Mouse (Mus musculus): ENCODE results near the gene Oxsr1.
"Not testable (repeated sequence)": the region's sequence is repeated elsewhere in the genome, so short reads cannot be mapped to it uniquely, and the experiment has no call there.

Oxsr1 gene

GRCm38 (mm10) chr9:119322289-119323259 is at the start of gene Oxsr1:
TSS of gene Oxsr1 (minus strand) at chr9:119322427.
- peak; percentile 97 for DNase-seq (ENCODE audit: low spot score)

- DNase-seq (ENCODE audit: low spot score): no peak
Measured at GRCm38 (mm10) chr9:119371251-119371650, 49.0 kb upstream of the Oxsr1 start.

- not testable (repeated sequence) for DNase-seq (ENCODE audit: low spot score)
Measured at GRCm38 (mm10) chr9:119370770-119371169, 48.5 kb upstream of the Oxsr1 start.

GRCm38 (mm10) chr9:119368367-119368766 is 46.1 kb upstream of the Oxsr1 start:
- DNase-seq (ENCODE audit: low spot score): no peak

GRCm38 (mm10) chr9:119365284-119365683 is 43.1 kb upstream of the Oxsr1 start, which contains the start of gene Slc22a14:
TSS of gene Slc22a14 (minus strand) at chr9:119365553.
- DNase-seq (ENCODE audit: low spot score): no peak

- no peak for DNase-seq (ENCODE audit: low spot score)
Measured at GRCm38 (mm10) chr9:119363229-119363628, 41.0 kb upstream of the Oxsr1 start.

GRCm38 (mm10) chr9:119361416-119361815 is 39.2 kb upstream of the Oxsr1 start:
- DNase-seq (ENCODE audit: low spot score): no peak

- DNase-seq (ENCODE audit: low spot score): no peak
Measured at GRCm38 (mm10) chr9:119358058-119358429, 35.8 kb upstream of the Oxsr1 start.

- DNase-seq (ENCODE audit: low spot score): peak; percentile 64
Measured at GRCm38 (mm10) chr9:119357331-119358057, 35.3 kb upstream of the Oxsr1 start, which contains the start of gene Xylb. TSS of gene Xylb (plus strand) at chr9:119357381.

GRCm38 (mm10) chr9:119355943-119356342 is 33.7 kb upstream of the Oxsr1 start:
- DNase-seq (ENCODE audit: low spot score): no peak

GRCm38 (mm10) chr9:119353926-119354325 is 31.7 kb upstream of the Oxsr1 start:
- no peak for DNase-seq (ENCODE audit: low spot score)

- DNase-seq (ENCODE audit: low spot score): peak; percentile 46
Measured at GRCm38 (mm10) chr9:119352060-119352459, 29.8 kb upstream of the Oxsr1 start.

- DNase-seq (ENCODE audit: low spot score): no peak
Measured at GRCm38 (mm10) chr9:119350947-119351705, 28.9 kb upstream of the Oxsr1 start.

- DNase-seq (ENCODE audit: low spot score): no peak
Measured at GRCm38 (mm10) chr9:119350531-119350930, 28.3 kb upstream of the Oxsr1 start.

GRCm38 (mm10) chr9:119346376-119346775 is 24.1 kb upstream of the Oxsr1 start:
- no peak for DNase-seq (ENCODE audit: low spot score)

GRCm38 (mm10) chr9:119342728-119343127 is 20.5 kb upstream of the Oxsr1 start:
- DNase-seq (ENCODE audit: low spot score): no peak

- DNase-seq (ENCODE audit: low spot score): peak; percentile 77
Measured at GRCm38 (mm10) chr9:119340909-119341816, 18.9 kb upstream of the Oxsr1 start, which contains the start of gene Myd88. TSS of gene Myd88 (minus strand) at chr9:119341411.

GRCm38 (mm10) chr9:119340212-119340580 is 18.0 kb upstream of the Oxsr1 start:
- DNase-seq (ENCODE audit: low spot score): no peak

- peak; percentile 62 for DNase-seq (ENCODE audit: low spot score)
Measured at GRCm38 (mm10) chr9:119339558-119340211, 17.5 kb upstream of the Oxsr1 start, which contains the start of gene Acaa1a. TSS of gene Acaa1a (plus strand) at chr9:119339676.

GRCm38 (mm10) chr9:119339106-119339505 is 16.9 kb upstream of the Oxsr1 start:
- no peak for DNase-seq (ENCODE audit: low spot score)

Data from ovary, postnatal 10 days (tissue).